Mouse (Mus musculus) heart, embryonic 14.5 days (tissue): Measurements from ENCODE around the gene Tnfsf4. TPM values are rescaled to one million over a fixed set of nuclear protein-coding genes. Genes with fewer than 3 reads are reported as not detected.

Experiments
- ATAC-seq: fragments of 200-750 bp; cut with Nextera tagmentation; 2 replicates; pipeline ENCODE4 v1.8.0; 2017; ENCODE audit warnings: low read depth, moderate TSS enrichment; ENCODE audit not compliant: insufficient number of reproducible peaks, insufficient read depth, low FRiP score
- H3K27ac ChIP-seq, 2 experiments: fragments of 200-500 bp in 1 of 2; fragments of 300-500 bp in 1 of 2; sonication (generic) in 1 of 2; replicated peaks in 1 of 2; 2 replicates each; pipeline ENCODE4 v1.5.1; 2012 to 2014; ENCODE audit warnings: low read depth in 2 of 2, low read length in 2 of 2, control low read depth in 1 of 2, mild to moderate bottlenecking in 1 of 2, mixed read lengths in 1 of 2; ENCODE audit not compliant: control insufficient read depth in 1 of 2, insufficient read depth in 1 of 2
- H3K27me3 ChIP-seq: fragments of 300-500 bp; sonication (generic); 2 replicates; pipeline ENCODE4 v1.6.1; 2014; ENCODE audit warnings: mild to moderate bottlenecking, low read length, control low read depth; ENCODE audit not compliant: control insufficient read depth, insufficient read depth
- H3K36me3 ChIP-seq: fragments of 300-500 bp; sonication (generic); 2 replicates; pipeline ENCODE4 v1.6.1; 2014; ENCODE audit warnings: mild to moderate bottlenecking, control low read depth, low read length, mixed read lengths; ENCODE audit not compliant: control insufficient read depth, insufficient read depth
- H3K4me1 ChIP-seq, 2 experiments: fragments of 200-500 bp in 1 of 2; fragments of 300-500 bp in 1 of 2; sonication (generic) in 1 of 2; 2 replicates each; pipeline ENCODE4 v1.6.1; 2012 to 2014; ENCODE audit warnings: low read length in 2 of 2, control low read depth in 1 of 2, mixed read lengths in 1 of 2; ENCODE audit not compliant: control insufficient read depth in 2 of 2, insufficient read depth in 2 of 2
- H3K4me2 ChIP-seq: fragments of 300-500 bp; sonication (generic); 2 replicates; pipeline ENCODE4 v1.6.1; 2014; ENCODE audit warnings: mild to moderate bottlenecking, low read length
- H3K4me3 ChIP-seq, 2 experiments: fragments of 200-500 bp in 1 of 2; fragments of 300-500 bp in 1 of 2; sonication (generic) in 1 of 2; 2 replicates each; pipeline ENCODE4 v1.5.1; 2012 to 2014; ENCODE audit warnings: low read length in 2 of 2, mild to moderate bottlenecking in 2 of 2, control low read depth in 1 of 2, low read depth in 1 of 2, moderate library complexity in 1 of 2; ENCODE audit not compliant: control insufficient read depth in 1 of 2, insufficient read depth in 1 of 2
- H3K9ac ChIP-seq: fragments of 300-500 bp; sonication (generic); 2 replicates; pipeline ENCODE4 v1.6.1; 2014; ENCODE audit warnings: mild to moderate bottlenecking, low read length
- H3K9me3 ChIP-seq: fragments of 300-500 bp; sonication (generic); 2 replicates; pipeline ENCODE4 v1.6.1; 2016; ENCODE audit warnings: low read length, control low read depth; ENCODE audit not compliant: control insufficient read depth
- WGBS: fragments of 180-500 bp; shearing (Covaris S2); extraction: QIAGEN DNeasy Blood & Tissue Kit; methylation state at CpG from one replicate; pipeline ENCODE4 v1.1.7; 2014; 5-methylcytosine and 5-hydroxymethylcytosine counted together
- polyA plus RNA-seq: library from polyadenylated mRNA; unstranded; fragments of >200 nt; fragmentation: Nextera tagmentation; extraction: Ambion mirVana; gene quantifications from 2 replicates; pipeline ENCODE4 v1.2.1, GENCODE M21; 2014

Tnfsf4 gene
- polyA plus RNA-seq, 1 experiment from 2014 or later = not detected

DNA sequence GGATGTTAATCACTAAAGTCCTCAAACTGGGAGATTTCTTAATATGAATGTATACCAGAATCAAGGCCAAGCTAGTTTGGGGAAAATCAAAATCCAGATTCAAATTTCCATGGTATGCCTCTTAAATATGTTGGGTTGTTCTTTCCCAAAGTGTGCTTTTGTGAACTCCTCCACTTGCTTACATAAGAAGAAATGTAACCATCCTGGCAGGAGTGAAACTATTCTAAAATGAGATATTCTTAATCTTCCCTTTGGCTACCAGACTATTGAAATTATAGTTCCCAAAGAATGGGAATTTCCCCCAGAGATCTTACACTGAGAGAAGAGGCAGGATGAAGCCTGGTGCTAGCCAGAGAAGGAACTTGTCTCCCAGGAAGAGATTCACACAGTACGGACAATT is 57.0 kb downstream of the Tnfsf4 start:
- no peak overlapping the region for H3K4me2 ChIP-seq
- no peaks in the 10 kb centered on the region for H3K4me1 ChIP-seq
- 90% methylated on average over 1 of the region's 1 CpGs for WGBS
- H3K9me3 ChIP-seq = no peaks in the 10 kb centered on the region
- no peak overlapping the region for H3K27ac ChIP-seq
- H3K9ac ChIP-seq = no peak overlapping the region
- H3K27me3 ChIP-seq = no peaks in the 10 kb centered on the region
- no peak for ATAC-seq
- H3K4me3 ChIP-seq = no peak overlapping the region
- H3K36me3 ChIP-seq = no peaks in the 10 kb centered on the region

DNA sequence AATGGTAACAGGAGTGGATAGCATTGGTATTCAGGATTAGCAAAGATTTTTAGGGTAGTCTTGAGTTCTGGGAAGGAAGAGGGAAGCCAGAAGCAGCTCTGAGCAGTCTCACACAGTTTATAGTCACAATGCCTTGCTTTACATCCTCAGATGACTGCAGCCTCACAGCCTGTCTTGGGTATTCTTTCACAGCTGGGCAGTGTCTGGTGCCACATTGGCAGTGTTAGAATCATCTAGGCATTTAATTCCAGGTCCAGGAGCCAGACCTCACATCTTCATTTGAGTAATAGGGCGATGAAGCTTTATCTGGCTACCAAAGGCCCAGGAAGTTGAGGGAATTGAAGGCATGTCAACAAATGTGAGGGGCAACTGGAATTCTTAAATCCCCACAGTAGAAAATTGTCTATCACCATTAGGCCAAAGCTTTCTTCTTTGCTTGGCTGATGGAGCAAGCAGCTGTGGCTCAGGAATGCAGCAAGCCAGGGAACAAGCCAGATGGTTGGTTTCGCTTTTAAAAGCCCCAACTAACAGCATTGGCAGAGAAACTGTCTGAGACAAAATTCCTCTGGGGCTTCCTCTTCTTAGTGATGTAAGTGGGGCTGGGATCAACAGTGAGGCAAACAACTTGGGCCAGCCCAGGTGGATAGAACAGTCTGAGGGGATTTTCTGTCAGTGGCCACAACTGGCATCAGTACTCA is 68.3 kb downstream of the Tnfsf4 start:
- no peak overlapping the region for H3K4me2 ChIP-seq
- H3K4me1 ChIP-seq = no peaks in the 10 kb centered on the region
- H3K27ac ChIP-seq = no peak overlapping the region; a peak in 1 of 4 replicates
- H3K27me3 ChIP-seq = no peaks in the 10 kb centered on the region
- WGBS = 49% methylated on average over 2 of the region's 2 CpGs
- no peaks in the 10 kb centered on the region for H3K36me3 ChIP-seq
- no peak overlapping the region for H3K9ac ChIP-seq
- no peak for ATAC-seq
- no peaks in the 10 kb centered on the region for H3K9me3 ChIP-seq
- no peak overlapping the region for H3K4me3 ChIP-seq

Other genes with a start within 250 kb of the Tnfsf4 start
- gene Tex50, start 236.1 kb upstream of the Tnfsf4 start, polyA plus RNA-seq = 0.22 and 0.28 TPM in 2 replicates
- 383 and 410 TPM in 2 replicates for gene Prdx6, start 144.2 kb upstream of the Tnfsf4 start, polyA plus RNA-seq
- 0.19 TPM in 1 of 2 replicates, not detected in the other for gene Tnfsf18, start 99.2 kb downstream of the Tnfsf4 start, polyA plus RNA-seq